Mouse (Mus musculus) E14TG2a.4 (cell line): ENCODE data around the gene Hs3st4.

Experiments used
- CTCF ChIP-seq: conservative IDR thresholded peaks from 2 replicates; pipeline ENCODE4 v1.5.1; 2014; ENCODE audit warnings: low read length
- POU5F1 ChIP-seq: IDR thresholded peaks from 2 replicates; pipeline ENCODE4 v1.6.1; 2014; ENCODE audit warnings: low read length, borderline replicate concordance

GRCm38 (mm10) chr7:124184693-124185092 is 202.0 kb downstream of the Hs3st4 start:
- TF ChIP-seq CTCF: no peak
- TF ChIP-seq POU5F1: no peak
